Mouse (Mus musculus) splenic B cell, adult 2 months (primary cell): ENCODE results near the gene Rims3.

Source experiments
- DNase-seq: peaks from one replicate; pipeline ENCODE4 v3.0.0-alpha.2; 2011; ENCODE audit warnings: low read depth, low spot score
- H3K27me3 ChIP-seq: 2 replicates; pipeline ENCODE4 v1.6.1; 2012; ENCODE audit warnings: mild to moderate bottlenecking, low read length, moderate library complexity, mixed read lengths; ENCODE audit not compliant: control insufficient read depth, poor library complexity, insufficient read depth, severe bottlenecking
- H3K36me3 ChIP-seq: 2 replicates; pipeline ENCODE4 v1.6.1; 2012; ENCODE audit warnings: mild to moderate bottlenecking, low read length, moderate library complexity, mixed read lengths; ENCODE audit not compliant: control insufficient read depth, poor library complexity, insufficient read depth, severe bottlenecking

The Rims3 gene

GRCm38 (mm10) chr4:120830767-120831166 is 23.8 kb upstream of the Rims3 start:
- DNase-seq, result no peak
- Histone ChIP-seq H3K27me3 (no peaks in the 10 kb centered on the region), H3K36me3 (no peaks in the 10 kb centered on the region)

- H3K36me3 ChIP-seq, result no peaks in the 10 kb centered on the region
Measured at GRCm38 (mm10) chr4:120831472-120831871, 23.1 kb upstream of the Rims3 start, which contains the start of gene Nfyc. Nfyc (minus strand) TSS chr4:120831572.

GRCm38 (mm10) chr4:120841342-120841741 is 13.3 kb upstream of the Rims3 start:
- no peak for DNase-seq
- H3K27me3 ChIP-seq, result no peaks in the 10 kb centered on the region
- no peaks in the 10 kb centered on the region for H3K36me3 ChIP-seq

More at GRCm38 (mm10) chr4:120831472-120831871, 23.1 kb upstream of the Rims3 start, which contains the start of gene Nfyc:
- no peaks in the 10 kb centered on the region for H3K27me3 ChIP-seq
- no peak for DNase-seq

GRCm38 (mm10) chr4:120844423-120845082 is 10.1 kb upstream of the Rims3 start:
- no peak for DNase-seq
- H3K36me3 ChIP-seq, result no peaks in the 10 kb centered on the region

GRCm38 (mm10) chr4:120845098-120845497 is 9.5 kb upstream of the Rims3 start:
- DNase-seq, result no peak
- H3K27me3 ChIP-seq, result no peaks in the 10 kb centered on the region
- H3K36me3 ChIP-seq, result no peaks in the 10 kb centered on the region

More at GRCm38 (mm10) chr4:120844423-120845082, 10.1 kb upstream of the Rims3 start:
- no peaks in the 10 kb centered on the region for H3K27me3 ChIP-seq

GRCm38 (mm10) chr4:120848909-120849308 is 5.7 kb upstream of the Rims3 start:
- no peaks in the 10 kb centered on the region for H3K36me3 ChIP-seq
- no peak for DNase-seq
- no peaks in the 10 kb centered on the region for H3K27me3 ChIP-seq

GRCm38 (mm10) chr4:120849451-120849850 is 5.2 kb upstream of the Rims3 start:
- no peak for DNase-seq
- H3K27me3 ChIP-seq, result peaks cover 2% of the 10 kb centered on the region; the same call in 1 of the 2 replicates
- H3K36me3 ChIP-seq, result no peaks in the 10 kb centered on the region

- peak; percentile 82 for DNase-seq
- Histone ChIP-seq H3K36me3 (no peaks in the 10 kb centered on the region), H3K27me3 (peaks cover 6% of the 10 kb centered on the region; the same call in 1 of the 2 replicates)
Measured at GRCm38 (mm10) chr4:120850946-120851345, 3.7 kb upstream of the Rims3 start.

- Histone ChIP-seq H3K27me3 (peaks cover 6% of the 10 kb centered on the region; the same call in 1 of the 2 replicates), H3K36me3 (no peaks in the 10 kb centered on the region)
- no peak for DNase-seq
Measured at GRCm38 (mm10) chr4:120855360-120856060, 894 bp downstream of the Rims3 start.

GRCm38 (mm10) chr4:120856376-120856775 is 1.8 kb downstream of the Rims3 start:
- Histone ChIP-seq H3K36me3 (no peaks in the 10 kb centered on the region), H3K27me3 (peaks cover 6% of the 10 kb centered on the region; the same call in 1 of the 2 replicates)
- no peak for DNase-seq

- no peak for DNase-seq
- Histone ChIP-seq H3K27me3 (peaks cover under 1% of the 10 kb centered on the region; the same call in 1 of the 2 replicates), H3K36me3 (no peaks in the 10 kb centered on the region)
Measured at GRCm38 (mm10) chr4:120859865-120860264, 5.2 kb downstream of the Rims3 start.

GRCm38 (mm10) chr4:120866211-120866610 is 11.6 kb downstream of the Rims3 start:
- no peaks in the 10 kb centered on the region for H3K36me3 ChIP-seq
- DNase-seq, result peak; percentile 28
- no peaks in the 10 kb centered on the region for H3K27me3 ChIP-seq

GRCm38 (mm10) chr4:120868246-120868645 is 13.6 kb downstream of the Rims3 start:
- no peaks in the 10 kb centered on the region for H3K36me3 ChIP-seq
- H3K27me3 ChIP-seq, result no peaks in the 10 kb centered on the region
- no peak for DNase-seq

GRCm38 (mm10) chr4:120868988-120869387 is 14.4 kb downstream of the Rims3 start:
- H3K27me3 ChIP-seq, result no peaks in the 10 kb centered on the region
- DNase-seq, result no peak

GRCm38 (mm10) chr4:120870262-120870748 is 15.7 kb downstream of the Rims3 start:
- H3K27me3 ChIP-seq, result no peaks in the 10 kb centered on the region
- no peak for DNase-seq
- H3K36me3 ChIP-seq, result no peaks in the 10 kb centered on the region

More at GRCm38 (mm10) chr4:120868988-120869387, 14.4 kb downstream of the Rims3 start:
- no peaks in the 10 kb centered on the region for H3K36me3 ChIP-seq
